Mouse (Mus musculus): ENCODE data around the gene Arhgap1.
"Not testable (repeated sequence)": the region's sequence is repeated elsewhere in the genome, so short reads cannot be mapped to it uniquely, and the experiment has no call there.

Gene Arhgap1

GRCm38 (mm10) chr2:91649553-91650359 is at the start of gene Arhgap1, which contains the start of gene Zfp408:
TSS of gene Arhgap1 (plus strand) at chr2:91649860.
TSS of gene Zfp408 (minus strand) at chr2:91649791.
- in situ Hi-C loops (cut with MboI, MseI) = loop anchor here (5.0 kb wide), 1 partner anchor 78 kb away; no protein-coding TSS in a partner anchor

GRCm38 (mm10) chr2:91600475-91600874 is 49.2 kb upstream of the Arhgap1 start:
- in situ Hi-C loops (cut with MboI, MseI) = no loop called here

- in situ Hi-C loops (cut with MboI, MseI) = no loop called here
Measured at GRCm38 (mm10) chr2:91602389-91602788, 47.3 kb upstream of the Arhgap1 start.

GRCm38 (mm10) chr2:91609370-91609769 is 40.3 kb upstream of the Arhgap1 start:
- in situ Hi-C loops (cut with MboI, MseI) = not testable (repeated sequence)

DNA sequence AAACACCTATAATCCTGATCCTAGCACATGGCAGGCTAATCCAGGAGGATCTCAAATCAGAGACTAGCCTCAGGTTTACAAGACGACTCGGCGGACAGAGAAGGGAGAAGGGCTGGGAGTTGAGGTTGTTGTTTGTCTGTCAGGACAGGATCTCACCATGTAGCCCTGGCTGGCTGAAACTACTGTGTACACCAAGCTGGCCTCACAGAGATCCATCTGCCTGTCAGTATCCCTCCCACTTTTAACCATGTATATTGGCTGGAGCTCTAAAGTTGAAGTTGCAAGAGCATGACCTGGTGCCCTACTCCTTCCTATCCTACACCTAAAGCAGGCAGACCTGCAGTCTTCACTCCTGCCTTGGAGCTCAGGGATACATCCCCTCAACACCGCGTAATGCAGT is 27.3 kb upstream of the Arhgap1 start:
- in situ Hi-C loops (cut with MboI, MseI) = no loop called here

GRCm38 (mm10) chr2:91623366-91623765 is 26.3 kb upstream of the Arhgap1 start:
- in situ Hi-C loops (cut with MboI, MseI) = not testable (repeated sequence)

GRCm38 (mm10) chr2:91627486-91627885 is 22.2 kb upstream of the Arhgap1 start:
- in situ Hi-C loops (cut with MboI, MseI) = no loop called here

- in situ Hi-C loops (cut with MboI, MseI) = no loop called here
Measured at GRCm38 (mm10) chr2:91628171-91628570, 21.5 kb upstream of the Arhgap1 start.

DNA sequence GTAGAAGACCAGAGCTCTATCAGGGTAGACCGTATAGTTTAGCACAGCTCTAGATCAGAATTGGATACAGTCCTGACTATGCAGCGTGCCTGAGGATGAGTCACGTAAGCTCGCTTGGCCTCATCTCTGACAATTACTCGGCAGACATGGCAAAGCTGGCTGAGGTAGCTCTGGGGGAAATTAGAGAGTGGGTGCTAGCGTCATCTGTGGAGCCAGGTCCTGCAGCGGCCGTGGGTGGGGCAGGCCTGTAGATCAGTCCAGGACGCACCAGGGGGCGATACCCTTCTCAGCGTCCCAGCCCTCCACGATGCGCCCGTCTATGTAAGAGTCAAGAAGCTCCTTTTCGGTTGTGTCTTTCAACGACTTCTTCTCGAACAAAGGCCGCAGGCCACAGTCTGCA is 20.0 kb upstream of the Arhgap1 start:
- in situ Hi-C loops (cut with MboI, MseI) = no loop called here

GRCm38 (mm10) chr2:91630384-91630783 is 19.3 kb upstream of the Arhgap1 start:
- in situ Hi-C loops (cut with MboI, MseI) = no loop called here

GRCm38 (mm10) chr2:91631826-91632225 is 17.8 kb upstream of the Arhgap1 start:
- in situ Hi-C loops (cut with MboI, MseI) = no loop called here

DNA sequence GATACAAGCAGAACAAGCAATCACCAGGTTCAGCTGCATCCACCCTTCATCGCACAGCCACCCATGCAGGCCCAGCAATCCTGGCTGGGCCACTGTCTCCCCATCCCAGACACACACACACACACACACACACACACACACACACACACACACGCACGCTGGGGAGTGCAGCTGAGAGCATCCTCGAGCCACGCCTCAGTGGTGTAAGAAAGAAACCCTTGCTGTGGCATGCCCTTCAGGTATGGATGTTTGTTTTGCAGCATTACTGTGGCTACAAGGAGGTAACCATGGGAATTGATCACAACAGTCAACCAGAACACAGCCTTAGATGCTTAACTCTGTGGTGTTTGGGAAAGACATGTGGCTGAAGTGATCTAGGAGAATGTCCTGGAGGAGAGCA is 17.3 kb upstream of the Arhgap1 start:
- in situ Hi-C loops (cut with MboI, MseI) = no loop called here

DNA sequence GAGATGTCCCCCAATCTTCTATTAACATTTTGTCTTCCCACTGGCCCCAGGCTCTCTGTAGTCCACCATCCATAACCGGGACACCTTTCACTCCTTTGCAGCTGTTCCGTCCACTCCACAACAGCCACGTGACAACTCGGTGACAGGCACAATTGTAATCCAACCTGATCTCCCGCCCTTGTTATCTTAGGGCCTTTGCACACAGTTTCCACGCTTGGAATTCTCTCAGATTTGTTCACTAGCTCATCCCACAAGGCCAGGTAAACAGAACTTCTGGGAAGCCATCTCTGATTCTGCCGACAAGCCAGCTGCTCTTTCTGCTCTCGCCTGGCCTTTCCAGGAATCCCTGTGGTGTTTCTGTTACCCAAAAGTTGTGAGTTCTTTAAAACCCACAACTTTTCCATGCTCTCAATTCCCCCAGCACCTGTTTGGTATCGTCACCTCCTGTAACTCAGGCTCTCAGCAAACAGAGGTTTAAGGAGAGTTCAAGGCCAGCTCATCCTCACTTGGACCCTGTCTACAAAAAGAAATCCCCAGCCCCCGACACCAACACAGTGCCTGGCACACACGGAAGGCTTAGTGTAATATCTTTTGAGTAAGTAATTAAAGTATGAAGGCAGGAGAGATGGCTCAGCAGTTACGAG is 16.2 kb upstream of the Arhgap1 start:
- in situ Hi-C loops (cut with MboI, MseI) = no loop called here

DNA sequence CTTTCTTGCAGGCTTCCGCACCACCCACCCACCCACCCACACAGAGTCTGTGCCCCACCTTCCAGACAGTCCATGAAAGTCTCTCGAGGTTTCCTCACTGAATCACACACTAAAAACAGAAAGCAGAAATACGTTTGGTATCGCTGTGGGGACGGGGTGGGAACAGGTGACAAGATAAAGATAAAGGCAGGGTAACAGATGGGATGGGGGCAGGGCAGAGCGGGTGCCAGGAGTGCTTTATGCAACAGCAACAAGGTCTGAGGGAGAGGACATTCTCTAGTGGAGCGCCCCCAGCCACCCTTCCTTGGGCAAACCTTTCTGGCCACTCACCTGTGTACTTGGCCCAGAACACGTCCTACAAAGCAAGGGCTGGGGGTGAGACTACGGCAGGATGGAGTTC is 14.8 kb upstream of the Arhgap1 start:
- in situ Hi-C loops (cut with MboI, MseI) = no loop called here

DNA sequence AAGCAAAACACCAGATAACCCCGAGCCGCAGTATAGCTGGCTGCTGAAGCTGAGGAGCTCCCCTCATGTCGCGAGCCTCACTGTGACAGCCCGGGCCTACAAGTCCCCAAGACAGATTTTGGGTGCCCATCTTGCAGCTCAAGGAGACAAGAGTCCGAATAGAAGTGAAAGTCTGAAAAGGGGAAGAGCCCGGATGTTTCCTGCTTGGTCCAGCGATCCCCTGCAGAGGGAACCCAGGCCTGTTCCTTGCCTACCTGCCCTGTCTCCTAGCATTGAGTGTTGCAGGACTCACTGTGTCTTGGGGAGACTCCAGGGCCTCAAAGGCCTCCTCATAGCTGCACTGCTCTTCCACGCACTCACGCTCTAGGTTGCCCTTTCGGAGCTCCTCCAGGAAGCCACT is 14.2 kb upstream of the Arhgap1 start:
- in situ Hi-C loops (cut with MboI, MseI) = no loop called here

- in situ Hi-C loops (cut with MboI, MseI) = no loop called here
Measured at GRCm38 (mm10) chr2:91636229-91636628, 13.4 kb upstream of the Arhgap1 start, which contains the start of gene F2. TSS of gene F2 (minus strand) at chr2:91636414.

DNA sequence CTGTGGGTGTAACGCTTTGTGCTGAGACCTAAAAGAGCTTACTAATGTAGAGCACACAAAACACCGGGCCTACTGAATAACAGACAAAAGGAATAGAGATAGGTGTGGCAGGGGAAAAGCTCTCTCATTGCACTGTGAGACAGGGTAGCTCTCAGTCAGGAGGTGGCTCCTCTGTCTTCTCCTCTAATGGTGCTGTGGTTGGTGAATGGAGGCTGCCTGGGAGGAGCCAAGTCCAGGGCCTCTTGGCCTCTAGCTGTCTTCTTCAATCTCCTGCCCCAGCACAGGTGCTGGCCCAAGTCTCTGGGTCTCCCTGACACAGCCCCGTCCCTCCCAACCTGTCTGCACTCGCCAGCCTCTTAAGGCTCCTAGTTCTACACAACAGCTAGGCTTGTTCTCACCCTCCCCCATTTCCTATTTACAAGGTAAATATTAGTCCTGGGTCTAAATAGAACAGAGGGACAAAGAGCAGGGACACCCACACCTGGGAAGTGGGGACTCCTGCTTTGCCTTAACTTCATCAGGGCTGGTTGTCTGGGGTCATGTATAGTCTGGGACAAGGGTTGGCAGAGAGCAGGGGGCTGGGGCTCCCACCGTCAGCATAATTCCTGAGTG is 12.8 kb upstream of the Arhgap1 start:
- in situ Hi-C loops (cut with MboI, MseI) = no loop called here

GRCm38 (mm10) chr2:91638931-91639330 is 10.7 kb upstream of the Arhgap1 start:
- in situ Hi-C loops (cut with MboI, MseI) = no loop called here

- in situ Hi-C loops (cut with MboI, MseI) = no loop called here
Measured at GRCm38 (mm10) chr2:91642825-91643415, 6.7 kb upstream of the Arhgap1 start.

GRCm38 (mm10) chr2:91644021-91644420 is 5.6 kb upstream of the Arhgap1 start:
- in situ Hi-C loops (cut with MboI, MseI) = no loop called here

GRCm38 (mm10) chr2:91645354-91645753 is 4.3 kb upstream of the Arhgap1 start:
- in situ Hi-C loops (cut with MboI, MseI) = no loop called here

GRCm38 (mm10) chr2:91645811-91646210 is 3.8 kb upstream of the Arhgap1 start:
- in situ Hi-C loops (cut with MboI, MseI) = no loop called here

Measured in regulatory T cell (primary cell).